Mouse (Mus musculus): ENCODE measurements around the gene Maco1. TPM values are rescaled to one million over a fixed set of nuclear protein-coding genes. Genes with fewer than 3 reads are reported as not detected.
"Not testable (repeated sequence)": the region's sequence is repeated elsewhere in the genome, so short reads cannot be mapped to it uniquely, and the experiment has no call there.

Gene Maco1
- total RNA-seq, 2 experiments from 2014 or later: 10.6 to 15.4 TPM

GRCm38 (mm10) chr4:134858494-134858893 lies 5.3 kb upstream of the Maco1 start:
- no peak for DNase-seq

GRCm38 (mm10) chr4:134856501-134856900 lies 3.4 kb upstream of the Maco1 start:
- no peak for DNase-seq

- DNase-seq: no peak
Observed at GRCm38 (mm10) chr4:134856056-134856455, 2.9 kb upstream of the Maco1 start.

GRCm38 (mm10) chr4:134855371-134855770 lies 2.2 kb upstream of the Maco1 start:
- no peak for DNase-seq

- DNase-seq: peak; percentile 93
Observed at GRCm38 (mm10) chr4:134853637-134854485, 716 bp upstream of the Maco1 start.

- DNase-seq: peak; percentile 42
Observed at GRCm38 (mm10) chr4:134852438-134853255, 498 bp downstream of the Maco1 start.

GRCm38 (mm10) chr4:134851876-134852275 lies 1.3 kb downstream of the Maco1 start:
- DNase-seq: no peak

GRCm38 (mm10) chr4:134851236-134851635 lies 1.9 kb downstream of the Maco1 start:
- DNase-seq: no peak

- DNase-seq: no peak
Observed at GRCm38 (mm10) chr4:134850551-134850950, 2.6 kb downstream of the Maco1 start.

- no peak for DNase-seq
Observed at GRCm38 (mm10) chr4:134847587-134847986, 5.6 kb downstream of the Maco1 start.

GRCm38 (mm10) chr4:134843566-134843965 lies 9.6 kb downstream of the Maco1 start:
- DNase-seq: no peak

- no peak for DNase-seq
Observed at GRCm38 (mm10) chr4:134840231-134840630, 12.9 kb downstream of the Maco1 start.

GRCm38 (mm10) chr4:134838706-134839105 lies 14.4 kb downstream of the Maco1 start:
- DNase-seq: not testable (repeated sequence)

GRCm38 (mm10) chr4:134838221-134838620 lies 14.9 kb downstream of the Maco1 start:
- no peak for DNase-seq

GRCm38 (mm10) chr4:134835486-134835885 lies 17.7 kb downstream of the Maco1 start:
- no peak for DNase-seq

GRCm38 (mm10) chr4:134831934-134832333 lies 21.2 kb downstream of the Maco1 start:
- no peak for DNase-seq

- DNase-seq: no peak
Observed at GRCm38 (mm10) chr4:134827806-134828205, 25.3 kb downstream of the Maco1 start.

- no peak for DNase-seq
Observed at GRCm38 (mm10) chr4:134826348-134826747, 26.8 kb downstream of the Maco1 start.

GRCm38 (mm10) chr4:134825864-134826263 lies 27.3 kb downstream of the Maco1 start:
- not testable (repeated sequence) for DNase-seq

GRCm38 (mm10) chr4:134823560-134823959 lies 29.6 kb downstream of the Maco1 start:
- no peak for DNase-seq

- DNase-seq: no peak
Observed at GRCm38 (mm10) chr4:134821061-134821460, 32.1 kb downstream of the Maco1 start.

GRCm38 (mm10) chr4:134817706-134818105 lies 35.4 kb downstream of the Maco1 start:
- no peak for DNase-seq

- peak; percentile 24 for DNase-seq
Observed at GRCm38 (mm10) chr4:134814229-134814571, 38.9 kb downstream of the Maco1 start.
